Mouse (Mus musculus) cerebellum, adult 11-12 months (tissue): ENCODE data around the gene Vmn1r191.
"Not testable (repeated sequence)": the region's sequence is repeated elsewhere in the genome, so short reads cannot be mapped to it uniquely, and the experiment has no call there.

Experiments used
- DNase-seq: peaks from one replicate; pipeline ENCODE4 v3.0.0; 2022

Vmn1r191 gene

DNA sequence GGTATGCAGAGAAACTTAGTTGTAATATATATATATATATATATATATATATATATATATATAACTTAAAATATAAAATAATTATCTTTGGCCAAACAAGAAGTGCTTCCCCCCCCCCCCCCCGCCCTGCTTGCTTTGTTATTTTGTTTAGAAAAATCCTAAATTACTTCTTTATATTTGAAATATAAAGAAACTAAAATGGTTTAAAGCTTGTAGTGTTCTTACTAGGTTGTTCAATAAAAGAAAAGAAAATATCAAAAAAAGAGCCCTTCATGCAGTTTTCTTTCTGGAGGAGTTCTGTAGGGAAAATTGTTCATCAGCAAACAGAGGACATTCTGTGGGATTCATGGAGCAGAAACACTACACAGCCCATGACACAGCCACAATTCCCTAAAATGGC is at the start of gene Vmn1r191:
Vmn1r191 (minus strand) TSS at position 101 of the 400 bp plus-strand sequence.
- no peak for DNase-seq

DNA sequence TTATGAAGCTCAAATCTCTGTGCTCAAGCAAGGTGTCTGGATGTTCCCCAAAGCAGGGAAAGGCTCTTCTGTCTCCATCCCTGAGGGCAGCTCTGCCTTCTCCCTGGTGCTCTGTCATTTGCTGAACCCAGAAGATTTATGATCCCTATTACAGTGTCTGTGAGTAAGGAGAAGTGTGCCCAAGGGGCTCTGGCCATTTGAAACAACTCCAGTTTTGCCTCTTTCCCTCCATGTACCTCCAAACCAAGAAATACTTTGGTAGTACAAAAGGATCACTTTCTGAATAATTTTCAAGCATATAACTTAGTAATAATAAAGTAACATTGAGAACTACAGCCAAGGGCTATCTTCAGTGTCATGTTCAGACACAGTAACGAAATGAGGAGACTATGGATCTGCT is 39.3 kb upstream of the Vmn1r191 start, which contains the start of gene Vmn1r193:
Vmn1r193 (minus strand) TSS at position 101 of the 400 bp plus-strand sequence.
- DNase-seq: not testable (repeated sequence)

GRCm38 (mm10) chr13:22192756-22193155 is 9.0 kb upstream of the Vmn1r191 start:
- DNase-seq: not testable (repeated sequence)

- DNase-seq: no peak
Observed at GRCm38 (mm10) chr13:22191041-22191440, 7.3 kb upstream of the Vmn1r191 start, which contains the start of gene Vmn1r192. Gene Vmn1r192 (minus strand): TSS chr13:22191141.

- no peak for DNase-seq
Observed at GRCm38 (mm10) chr13:22190385-22190784, 6.6 kb upstream of the Vmn1r191 start.

- no peak for DNase-seq
Observed at GRCm38 (mm10) chr13:22189313-22189712, 5.5 kb upstream of the Vmn1r191 start.

DNA sequence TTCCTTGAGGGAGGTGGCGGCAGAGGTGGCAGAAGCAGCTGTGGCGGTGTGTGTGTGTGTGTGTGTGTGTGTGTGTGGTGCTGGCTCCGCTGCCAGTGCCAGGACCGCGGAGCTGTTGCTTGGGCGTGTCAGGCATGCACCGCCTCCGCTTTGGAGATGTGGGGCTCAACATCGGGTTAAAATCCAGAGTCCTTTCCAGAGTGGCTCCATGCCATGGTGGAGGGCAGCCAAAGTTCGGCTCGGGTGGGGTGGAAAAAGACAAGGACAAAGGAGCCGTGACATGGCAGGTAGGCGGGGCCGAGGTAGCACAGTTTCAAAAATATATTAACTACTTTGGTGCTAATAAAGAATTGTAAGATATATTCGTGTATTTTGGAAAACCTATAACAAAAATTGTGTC is 15.4 kb downstream of the Vmn1r191 start:
- DNase-seq: no peak

DNA sequence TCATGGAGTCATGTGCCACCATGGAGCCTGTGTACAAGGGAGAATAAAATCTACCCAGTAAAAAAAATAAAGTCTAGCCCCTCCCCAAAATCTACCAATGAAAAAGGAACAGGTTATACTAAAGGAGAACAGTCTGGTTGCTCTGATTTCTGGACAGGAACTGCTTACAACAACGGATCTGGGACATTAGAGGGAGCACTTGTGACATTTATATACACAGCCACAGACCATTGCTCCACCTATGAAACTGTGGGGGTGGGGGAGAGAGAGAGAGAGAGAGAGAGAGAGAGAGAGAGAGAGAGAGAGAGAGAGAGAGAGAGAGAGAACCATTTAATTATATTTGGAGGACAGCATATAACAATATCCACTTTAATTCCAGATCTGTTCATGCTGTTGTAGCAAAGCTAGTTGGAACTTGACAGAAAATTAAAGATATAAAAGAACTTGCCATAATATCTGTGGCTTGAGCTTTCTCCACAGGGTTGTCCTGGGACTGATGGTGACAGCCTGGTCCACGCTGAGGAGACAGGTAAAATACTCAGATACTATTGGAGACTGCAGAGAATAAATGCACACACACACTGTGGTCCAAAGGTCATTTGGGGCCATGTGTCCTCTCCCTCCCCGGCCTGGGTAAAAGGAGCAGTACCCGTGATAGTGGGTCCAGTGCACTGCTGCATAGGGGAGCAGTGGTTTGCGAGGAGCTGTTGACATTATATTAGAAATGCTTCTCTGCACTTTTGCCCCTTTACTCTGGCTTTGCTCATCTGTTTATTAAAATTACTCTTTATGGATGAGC is 47.1 kb downstream of the Vmn1r191 start:
- DNase-seq: not testable (repeated sequence)
